Mouse (Mus musculus) kidney, postnatal 4 days (tissue): Measurements from ENCODE around the gene Coa4.

Experiments used
- DNase-seq, 2 experiments: peaks; one replicate each; pipeline ENCODE4 v3.0.0; 2021; ENCODE audit warnings: mixed read lengths in 2 of 2

Coa4 gene

GRCm38 (mm10) chr7:100536804-100537518, at the start of gene Coa4:
Gene Coa4, plus strand, starts transcription at chr7:100537071.
- DNase-seq, result peak; percentile 86 to 92

- DNase-seq, result no peak
These were observed 49.6 kb upstream of the Coa4 start for GRCm38 (mm10) chr7:100487301-100487700.

GRCm38 (mm10) chr7:100488474-100489048, 48.3 kb upstream of the Coa4 start:
- peak; percentile 54 to 67 for DNase-seq

GRCm38 (mm10) chr7:100492391-100493116, 44.3 kb upstream of the Coa4 start:
- peak; percentile 34 to 59 for DNase-seq

GRCm38 (mm10) chr7:100493117-100493483, 43.8 kb upstream of the Coa4 start, which contains the start of gene Ucp2:
Gene Ucp2, plus strand, starts transcription at chr7:100493337.
- peak; percentile 91 to 94 for DNase-seq

- peak; percentile 63 to 70 for DNase-seq
These were observed 43.1 kb upstream of the Coa4 start for GRCm38 (mm10) chr7:100493484-100494414.

- peak in 1 of 2 experiments; percentile 39 for DNase-seq
These were observed 42.4 kb upstream of the Coa4 start for GRCm38 (mm10) chr7:100494415-100494831.

- peak in 1 of 2 experiments; percentile 30 for DNase-seq
These were observed 41.8 kb upstream of the Coa4 start for GRCm38 (mm10) chr7:100495042-100495441.

- DNase-seq, result peak; percentile 68 to 82
These were observed 41.2 kb upstream of the Coa4 start for GRCm38 (mm10) chr7:100495581-100496251.

GRCm38 (mm10) chr7:100496371-100496770, 40.5 kb upstream of the Coa4 start:
- no peak for DNase-seq

- DNase-seq, result no peak
These were observed 40.1 kb upstream of the Coa4 start for GRCm38 (mm10) chr7:100496791-100497190.

GRCm38 (mm10) chr7:100497402-100497801, 39.5 kb upstream of the Coa4 start:
- no peak for DNase-seq

GRCm38 (mm10) chr7:100497982-100498381, 38.9 kb upstream of the Coa4 start:
- DNase-seq, result no peak

GRCm38 (mm10) chr7:100499465-100499864, 37.4 kb upstream of the Coa4 start:
- DNase-seq, result no peak

GRCm38 (mm10) chr7:100500276-100500977, 36.4 kb upstream of the Coa4 start:
- DNase-seq, result peak; percentile 37 to 46

GRCm38 (mm10) chr7:100501027-100501843, 35.6 kb upstream of the Coa4 start:
- peak in 1 of 2 experiments; percentile 24 for DNase-seq

- no peak for DNase-seq
These were observed 35.0 kb upstream of the Coa4 start for GRCm38 (mm10) chr7:100501844-100502373.

GRCm38 (mm10) chr7:100502374-100502922, 34.4 kb upstream of the Coa4 start:
- peak in 1 of 2 experiments; percentile 12 for DNase-seq

GRCm38 (mm10) chr7:100503076-100503475, 33.8 kb upstream of the Coa4 start:
- no peak for DNase-seq
